Mouse (Mus musculus): ENCODE results near the gene Pcnx2. TPM values are rescaled to one million over a fixed set of nuclear protein-coding genes. Genes with fewer than 3 reads are reported as not detected.
A peak's percentile ranks its signal among the peaks of the same experiment; 100 is the strongest.

Pcnx2 gene
- polyA plus RNA-seq (2021): 0.27 TPM

GRCm38 (mm10) chr8:125897868-125898788 lies at the start of gene Pcnx2:
Gene Pcnx2, minus strand, starts transcription at chr8:125898317.
- ChIA-PET CTCF (interaction anchor here (0.6 to 4.4 kb wide), 9 partner anchors 9 to 56 kb away, joined by 3 to 27 read pairs (median 5); no protein-coding TSS in a partner anchor), POLR2A (interaction anchor here (0.6 to 1.3 kb wide), 3 partner anchors 10 to 402 kb away, joined by 3 to 4 read pairs (median 4); no protein-coding TSS in a partner anchor)
- no peak for DNase-seq (ENCODE audit: low read depth, low spot score)
- no peak for TF ChIP-seq CTCF (IDR thresholded peaks at IDR 0.05)
- in situ Hi-C loops (cut with MboI; ENCODE audit: low pct_unique_long_range_greater_than_20kb): no loop called here
- H3K27me3 ChIP-seq: no peaks in the 10 kb centered on the region
- no peak for ATAC-seq

DNA sequence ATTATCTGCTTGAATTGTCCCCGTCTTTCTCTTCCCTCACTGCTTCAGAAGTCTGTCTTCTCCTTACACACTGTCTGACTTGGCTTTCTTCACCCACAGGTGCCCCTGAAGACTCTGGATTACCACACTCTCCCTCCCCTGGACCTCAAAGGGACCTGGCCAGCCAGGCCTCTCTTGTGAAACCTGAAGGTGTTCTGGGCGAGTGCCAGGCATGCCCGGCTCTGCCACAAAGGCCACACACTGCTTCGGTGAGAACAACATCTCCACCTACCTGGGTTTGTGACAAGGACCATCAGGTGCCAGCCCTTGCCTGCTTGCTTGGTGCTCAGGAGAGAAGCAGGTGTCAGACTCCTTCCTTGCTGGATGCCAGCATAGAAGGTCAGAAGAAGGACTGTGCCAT lies 46.4 kb upstream of the Pcnx2 start:
- no peak for TF ChIP-seq CTCF (IDR thresholded peaks at IDR 0.05)

GRCm38 (mm10) chr8:125935649-125936048 lies 37.5 kb upstream of the Pcnx2 start:
- CTCF ChIA-PET: interaction anchor here (0.7 to 3.7 kb wide), 13 partner anchors 10 to 320 kb away, joined by 3 to 17 read pairs (median 4); no protein-coding TSS in a partner anchor
- DNase-seq (ENCODE audit: low read depth, low spot score) (no peak), ATAC-seq (no peak)
- H3K27me3 ChIP-seq: no peaks in the 10 kb centered on the region
- POLR2A ChIA-PET: no interaction called here
- TF ChIP-seq CTCF (IDR thresholded peaks at IDR 0.05): peak; percentile 79
- in situ Hi-C loops (cut with MboI; ENCODE audit: low pct_unique_long_range_greater_than_20kb): loop anchor here (25.0 kb wide), 1 partner anchor 1027 kb away; the partner anchor contains the start of gene Rbm34

More for the DNA sequence above, 46.4 kb upstream of the Pcnx2 start:
- in situ Hi-C loops (cut with MboI; ENCODE audit: low pct_unique_long_range_greater_than_20kb): loop anchor here (25.0 kb wide), 1 partner anchor 1018 kb away; the partner anchor contains the start of gene Rbm34
- ChIA-PET POLR2A (no interaction called here), CTCF (no interaction called here)
- H3K27me3 ChIP-seq: no peaks in the 10 kb centered on the region
- no peak for DNase-seq (ENCODE audit: low read depth, low spot score)
- no peak for ATAC-seq

- no peak for DNase-seq (ENCODE audit: low read depth, low spot score)
- in situ Hi-C loops (cut with MboI; ENCODE audit: low pct_unique_long_range_greater_than_20kb): loop anchor here (25.0 kb wide), 1 partner anchor 1030 kb away; the partner anchor contains the start of gene Rbm34
- no peak for ATAC-seq
- TF ChIP-seq CTCF (IDR thresholded peaks at IDR 0.05): no peak
- H3K27me3 ChIP-seq: no peaks in the 10 kb centered on the region
- ChIA-PET POLR2A (no interaction called here), CTCF (no interaction called here)
These were observed 33.7 kb upstream of the Pcnx2 start for GRCm38 (mm10) chr8:125931822-125932221.

- no peaks in the 10 kb centered on the region for H3K27me3 ChIP-seq
- no peak for TF ChIP-seq CTCF (IDR thresholded peaks at IDR 0.05)
- DNase-seq (ENCODE audit: low read depth, low spot score): peak; percentile 42
- in situ Hi-C loops (cut with MboI; ENCODE audit: low pct_unique_long_range_greater_than_20kb): loop anchor here (25.0 kb wide), 1 partner anchor 1032 kb away; the partner anchor contains the start of gene Rbm34
- POLR2A ChIA-PET: no interaction called here
- peak; percentile 51 for ATAC-seq
- CTCF ChIA-PET: interaction anchor here (0.7 kb wide), 1 partner anchor 32 kb away, joined by 3 read pairs; the partner anchor contains the start of gene Pcnx2
These were observed 32.3 kb upstream of the Pcnx2 start for GRCm38 (mm10) chr8:125930276-125931046.

DNA sequence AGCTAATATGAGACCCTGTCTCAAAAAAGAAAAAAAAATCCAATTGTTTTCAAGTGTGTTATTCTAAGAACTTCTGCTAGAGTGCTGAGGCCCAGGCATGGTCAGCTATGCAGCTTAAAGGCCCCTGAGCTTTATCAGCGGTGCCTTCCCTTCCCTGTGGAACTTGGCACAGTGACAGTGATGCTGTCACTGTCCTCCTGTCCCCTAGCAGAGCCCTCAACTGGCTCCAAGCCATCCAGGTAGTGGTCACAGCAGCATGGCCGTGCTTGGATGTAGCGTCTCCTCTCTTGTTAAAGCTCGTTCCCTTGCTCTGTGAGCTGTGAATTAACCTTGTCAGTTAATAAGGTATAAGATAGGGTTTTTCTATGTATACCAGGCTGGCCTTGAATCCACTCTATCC lies 28.5 kb upstream of the Pcnx2 start:
- ATAC-seq: no peak
- CTCF ChIA-PET: interaction anchor here (1.0 to 2.9 kb wide), 4 partner anchors 9 to 28 kb away, joined by 3 to 15 read pairs (median 4); partner anchors contain the start of gene Pcnx2
- POLR2A ChIA-PET: no interaction called here
- no peak for DNase-seq (ENCODE audit: low read depth, low spot score)
- in situ Hi-C loops (cut with MboI; ENCODE audit: low pct_unique_long_range_greater_than_20kb): loop anchor here (25.0 kb wide), 1 partner anchor 1036 kb away; the partner anchor contains the start of gene Rbm34
- no peaks in the 10 kb centered on the region for H3K27me3 ChIP-seq
- TF ChIP-seq CTCF (IDR thresholded peaks at IDR 0.05): no peak

GRCm38 (mm10) chr8:125922333-125922732 lies 24.2 kb upstream of the Pcnx2 start:
- ChIA-PET POLR2A (interaction anchor here (0.6 kb wide), 1 partner anchor 1553 kb away, joined by 3 read pairs; no protein-coding TSS in a partner anchor), CTCF (interaction anchor here (1.0 kb wide), 2 partner anchors 13 to 14 kb away, joined by 3 read pairs; no protein-coding TSS in a partner anchor)
- in situ Hi-C loops (cut with MboI; ENCODE audit: low pct_unique_long_range_greater_than_20kb): no loop called here
- ATAC-seq: no peak
- H3K27me3 ChIP-seq: no peaks in the 10 kb centered on the region
- no peak for DNase-seq (ENCODE audit: low read depth, low spot score)
- TF ChIP-seq CTCF (IDR thresholded peaks at IDR 0.05): no peak

DNA sequence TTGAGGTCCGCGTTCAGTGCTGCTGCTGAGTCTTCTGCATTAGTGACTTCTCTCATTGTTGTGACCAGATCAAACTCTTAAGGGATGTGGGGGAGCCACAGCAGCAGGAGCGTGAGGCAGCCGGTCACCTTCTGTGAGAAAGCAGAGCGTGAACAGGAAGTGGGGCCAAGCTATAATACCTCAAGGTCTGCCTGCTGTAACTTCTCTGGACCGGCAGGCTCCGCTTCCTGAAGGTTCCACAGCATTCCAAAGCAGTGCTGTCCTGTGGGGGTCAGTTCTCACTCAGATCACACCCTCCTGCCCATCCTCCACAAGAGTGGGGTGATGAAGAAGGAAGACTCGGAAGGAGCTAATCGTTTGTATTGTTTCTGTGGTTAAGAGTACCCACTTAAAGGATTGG lies 22.6 kb upstream of the Pcnx2 start:
- in situ Hi-C loops (cut with MboI; ENCODE audit: low pct_unique_long_range_greater_than_20kb): no loop called here
- TF ChIP-seq CTCF (IDR thresholded peaks at IDR 0.05): no peak
- no peaks in the 10 kb centered on the region for H3K27me3 ChIP-seq
- DNase-seq (ENCODE audit: low read depth, low spot score): no peak
- ChIA-PET CTCF (interaction anchor here (0.9 to 1.8 kb wide), 5 partner anchors 9 to 335 kb away, joined by 3 to 6 read pairs (median 5); partner anchors contain the start of gene Pcnx2), POLR2A (interaction anchor here (0.8 to 1.4 kb wide), 4 partner anchors 10 to 317 kb away, joined by 3 to 7 read pairs (median 3); no protein-coding TSS in a partner anchor)
- no peak for ATAC-seq

GRCm38 (mm10) chr8:125920281-125920680 lies 22.2 kb upstream of the Pcnx2 start:
- H3K27me3 ChIP-seq: no peaks in the 10 kb centered on the region
- in situ Hi-C loops (cut with MboI; ENCODE audit: low pct_unique_long_range_greater_than_20kb): no loop called here
- ChIA-PET CTCF (interaction anchor here (1.1 to 1.8 kb wide), 4 partner anchors 9 to 21 kb away, joined by 3 to 6 read pairs (median 5); partner anchors contain the start of gene Pcnx2), POLR2A (interaction anchor here (0.8 to 1.4 kb wide), 2 partner anchors 9 to 46 kb away, joined by 3 to 7 read pairs; no protein-coding TSS in a partner anchor)
- no peak for TF ChIP-seq CTCF (IDR thresholded peaks at IDR 0.05)
- ATAC-seq (peak; percentile 7), DNase-seq (ENCODE audit: low read depth, low spot score) (no peak)

DNA sequence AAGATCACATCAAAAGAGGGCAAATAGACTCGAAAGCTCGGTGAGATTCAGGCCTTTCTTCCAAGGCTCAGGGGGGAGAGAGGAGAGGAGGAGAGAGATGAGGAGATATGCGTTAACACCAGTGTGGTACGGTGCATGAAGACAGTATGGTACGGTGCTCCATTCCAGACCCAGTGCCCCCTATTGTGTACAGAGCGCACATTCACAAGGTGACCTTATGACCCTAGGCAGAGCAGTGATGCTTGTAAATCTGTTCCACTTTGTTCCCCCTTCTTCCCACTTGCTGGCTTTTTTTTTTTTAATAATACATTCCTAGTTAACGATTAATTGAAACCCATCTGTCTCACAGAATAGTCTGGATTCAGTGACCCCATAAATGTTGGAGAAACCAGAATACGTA lies 21.4 kb upstream of the Pcnx2 start:
- ChIA-PET CTCF (interaction anchor here (0.7 to 2.0 kb wide), 3 partner anchors 9 to 29 kb away, joined by 3 to 8 read pairs (median 3); partner anchors contain the start of gene Map3k21), POLR2A (no interaction called here)
- no peaks in the 10 kb centered on the region for H3K27me3 ChIP-seq
- no peak for TF ChIP-seq CTCF (IDR thresholded peaks at IDR 0.05)
- ATAC-seq (peak; percentile 22), DNase-seq (ENCODE audit: low read depth, low spot score) (no peak)
- in situ Hi-C loops (cut with MboI; ENCODE audit: low pct_unique_long_range_greater_than_20kb): no loop called here
